Mouse (Mus musculus) myocyte (in vitro differentiated cells): ENCODE measurements around the gene Pnkd. TPM values are rescaled to one million over a fixed set of nuclear protein-coding genes. Genes with fewer than 3 reads are reported as not detected.

Experiments
- H3K27me3 ChIP-seq: one replicate; pipeline ENCODE4 v1.6.1; 2011; ENCODE audit not compliant: control insufficient read depth, insufficient read depth, insufficient read length
- H3K36me3 ChIP-seq: one replicate; pipeline ENCODE4 v1.6.1; 2011; ENCODE audit not compliant: control insufficient read depth, insufficient read depth
- H3K4me2 ChIP-seq: one replicate; pipeline ENCODE4 v1.6.1; 2011; ENCODE audit warnings: low read depth, control low read depth
- H3K4me3 ChIP-seq: one replicate; pipeline ENCODE4 v1.5.1; 2011; ENCODE audit warnings: mild to moderate bottlenecking, control low read depth, moderate library complexity
- H3K79me2 ChIP-seq: one replicate; pipeline ENCODE4 v1.6.1; 2011; ENCODE audit not compliant: control insufficient read depth, insufficient read depth
- H3ac ChIP-seq: one replicate; pipeline ENCODE4 v1.6.1; 2011; ENCODE audit not compliant: control insufficient read depth, insufficient read length
- CEBPB ChIP-seq: IDR thresholded peaks from 2 replicates; pipeline ENCODE4 v1.6.1; 2011; ENCODE audit warnings: mild to moderate bottlenecking, moderate library complexity; ENCODE audit not compliant: poor library complexity, insufficient read depth, severe bottlenecking
- E2F4 ChIP-seq: IDR thresholded peaks from one replicate; pipeline ENCODE4 v1.6.1; 2011; ENCODE audit warnings: mild to moderate bottlenecking, control low read depth, moderate library complexity; ENCODE audit not compliant: insufficient read depth
- MAX ChIP-seq: IDR thresholded peaks from one replicate; pipeline ENCODE4 v1.6.1; 2011; ENCODE audit warnings: low read depth, mild to moderate bottlenecking, control low read depth
- MYOD1 ChIP-seq, 3 experiments: IDR thresholded peaks; one replicate each; pipeline ENCODE4 v1.6.1; 2011; ENCODE audit warnings: control low read depth in 2 of 3, low read depth in 2 of 3, mild to moderate bottlenecking in 2 of 3, moderate library complexity in 1 of 3; ENCODE audit not compliant: insufficient read length in 2 of 3, control insufficient read depth in 1 of 3
- MYOG ChIP-seq, 3 experiments: IDR thresholded peaks; one replicate each; pipeline ENCODE4 v1.6.1; 2011; ENCODE audit warnings: control low read depth in 2 of 3, low read depth in 2 of 3, mild to moderate bottlenecking in 2 of 3; ENCODE audit not compliant: insufficient read length in 2 of 3, control insufficient read depth in 1 of 3, insufficient read depth in 1 of 3
- POLR2A ChIP-seq: IDR thresholded peaks from one replicate; pipeline ENCODE4 v1.6.1; 2011; ENCODE audit warnings: low read depth, mild to moderate bottlenecking, control low read depth, moderate library complexity; ENCODE audit not compliant: insufficient read length
- POLR2AphosphoS2 ChIP-seq: IDR thresholded peaks from one replicate; pipeline ENCODE4 v1.6.1; 2011; ENCODE audit warnings: low read depth, control low read depth; ENCODE audit not compliant: insufficient read length
- REST ChIP-seq: IDR thresholded peaks from one replicate; pipeline ENCODE4 v1.6.1; 2011; ENCODE audit warnings: mild to moderate bottlenecking, control low read depth, moderate library complexity; ENCODE audit not compliant: insufficient read depth, insufficient read length
- SRF ChIP-seq: IDR thresholded peaks from one replicate; pipeline ENCODE4 v1.6.1; 2011; ENCODE audit warnings: low read depth; ENCODE audit not compliant: control insufficient read depth, insufficient read length
- TCF12 ChIP-seq: IDR thresholded peaks from one replicate; pipeline ENCODE4 v1.6.1; 2011; ENCODE audit warnings: mild to moderate bottlenecking, control low read depth; ENCODE audit not compliant: poor library complexity, insufficient read depth, severe bottlenecking
- TCF3 ChIP-seq: IDR thresholded peaks from one replicate; pipeline ENCODE4 v1.6.1; 2011; ENCODE audit warnings: low read depth, control low read depth; ENCODE audit not compliant: insufficient read length
- USF1 ChIP-seq: IDR thresholded peaks from one replicate; pipeline ENCODE4 v1.6.1; 2011; ENCODE audit warnings: low read depth, mild to moderate bottlenecking, control low read depth, moderate library complexity
- polyA plus RNA-seq: library from polyadenylated mRNA; unstranded; fragments of >200 nt; fragmentation: generic; extraction: Trizol; gene quantifications from one replicate; pipeline ENCODE4 v1.2.1, GENCODE M21; 2012; ENCODE audit warnings: missing spikeins

Gene Pnkd
- polyA plus RNA-seq, 1 experiment: 93.7 TPM

DNA sequence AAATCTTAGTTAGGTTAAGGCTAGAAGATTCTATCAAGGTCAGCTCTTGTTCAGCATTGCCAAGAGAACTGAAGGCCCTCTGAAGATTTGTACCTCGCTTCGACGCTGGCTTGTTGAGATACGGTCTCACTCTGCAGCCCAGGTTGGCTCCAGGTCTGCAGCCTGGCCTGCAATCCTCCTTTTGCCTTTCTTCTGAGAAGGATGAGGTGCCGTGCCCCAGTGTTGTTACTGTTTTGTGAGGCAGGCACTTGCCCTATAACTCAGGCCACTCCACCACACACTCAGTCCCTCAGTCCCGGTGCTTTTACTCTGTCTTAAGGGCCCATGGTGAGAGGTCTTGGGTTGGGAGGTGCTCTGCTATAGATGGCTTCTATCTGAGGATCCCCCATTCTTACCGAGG lies 17.5 kb downstream of the Pnkd start:
- H3K4me3 ChIP-seq: peak overlapping the region; percentile 84
- H3K79me2 ChIP-seq: peaks cover 61% of the 10 kb centered on the region
- TF ChIP-seq USF1: no peak
- no peaks in the 10 kb centered on the region for H3K27me3 ChIP-seq
- peak overlapping the region; percentile 97 for H3K4me2 ChIP-seq
- H3ac ChIP-seq: no peak overlapping the region
- no peaks in the 10 kb centered on the region for H3K36me3 ChIP-seq

DNA sequence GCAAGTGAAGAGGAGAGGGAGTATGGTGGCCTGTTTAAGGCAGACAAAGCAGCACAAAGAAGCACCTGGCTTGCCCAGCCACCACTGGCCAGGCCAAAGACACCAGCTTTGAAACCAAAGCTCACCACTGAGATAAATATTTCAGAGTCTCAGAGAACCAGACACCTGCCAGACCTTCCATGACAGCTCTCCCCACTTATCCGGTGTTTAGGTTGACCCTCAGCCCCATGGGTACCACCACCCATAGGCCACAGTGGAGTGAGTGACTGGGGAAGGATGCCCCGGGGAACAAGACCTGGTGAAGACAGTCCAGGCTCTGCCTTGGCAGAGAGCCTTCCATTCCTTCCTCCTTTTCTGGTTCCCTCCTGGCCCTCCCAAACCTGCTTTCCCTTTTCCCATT lies 18.1 kb downstream of the Pnkd start:
- no peak for TF ChIP-seq TCF12
- TF ChIP-seq POLR2A: peak; percentile 9
- Histone ChIP-seq H3K36me3 (no peaks in the 10 kb centered on the region), H3K4me2 (peak overlapping the region; percentile 97), H3K27me3 (no peaks in the 10 kb centered on the region), H3ac (peak overlapping the region; percentile 55), H3K79me2 (peaks cover 59% of the 10 kb centered on the region), H3K4me3 (peak overlapping the region; percentile 84)

DNA sequence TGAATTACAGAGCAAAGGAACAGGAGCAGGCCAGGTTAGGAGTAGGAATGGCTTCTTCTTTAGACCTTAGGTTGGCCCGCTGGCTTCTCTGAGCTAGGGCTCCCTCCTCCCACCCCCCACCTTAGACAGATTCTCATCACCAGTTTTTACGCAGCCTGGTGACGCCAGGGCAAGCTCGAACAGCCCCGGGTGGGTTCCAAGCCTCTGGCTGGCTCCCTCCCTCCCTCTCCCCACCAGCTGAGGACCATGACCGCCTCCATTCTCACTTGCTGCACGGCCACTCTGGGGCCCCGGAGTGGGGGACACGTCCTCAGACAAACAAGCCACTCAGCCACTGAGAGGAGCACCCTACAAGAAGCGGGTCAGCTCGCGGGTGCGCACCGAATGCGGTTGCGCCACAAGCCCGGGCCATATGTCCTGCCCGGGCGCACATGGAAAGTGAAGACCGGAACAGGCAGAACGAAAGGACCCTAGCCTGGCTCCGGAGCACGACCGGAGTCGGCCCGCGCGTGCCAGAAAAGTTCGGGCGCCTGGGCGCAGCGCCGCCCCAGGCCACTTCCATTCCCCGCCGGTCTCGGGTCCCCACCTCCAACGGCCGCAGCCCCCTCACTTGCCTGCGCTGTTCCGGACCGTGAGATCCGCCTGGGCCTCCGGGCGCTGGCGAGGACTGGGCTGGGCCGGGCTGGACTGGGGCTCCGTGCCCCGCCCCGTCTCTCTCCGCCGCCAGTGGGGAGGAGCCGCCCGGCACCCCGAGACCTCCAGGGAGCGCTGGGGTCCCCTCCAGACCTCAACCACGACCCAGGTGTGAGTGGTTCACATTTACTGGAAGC lies 19.0 kb downstream of the Pnkd start:
- Histone ChIP-seq H3K4me3 (peak overlapping the region; percentile 84), H3K79me2 (peaks cover 51% of the 10 kb centered on the region), H3ac (peak overlapping the region; percentile 55), H3K4me2 (peak overlapping the region; percentile 97), H3K36me3 (no peaks in the 10 kb centered on the region), H3K27me3 (no peaks in the 10 kb centered on the region)
- TF ChIP-seq MAX (no peak), USF1 (no peak), REST (no peak), POLR2AphosphoS2 (peak; percentile 87), MYOD1 (IDR thresholded peaks at IDR 0.05; ENCODE audit: control insufficient read depth in 1 of 3, insufficient read length in 2 of 3, low read depth in 2 of 3) (peak in 1 of 3 experiments; percentile 12), POLR2A (peak; percentile 95), E2F4 (no peak), MYOG (IDR thresholded peaks at IDR 0.05; ENCODE audit: control insufficient read depth in 1 of 3, insufficient read depth in 1 of 3, insufficient read length in 2 of 3, low read depth in 2 of 3) (no peak), CEBPB (no peak), TCF12 (no peak), TCF3 (no peak)

DNA sequence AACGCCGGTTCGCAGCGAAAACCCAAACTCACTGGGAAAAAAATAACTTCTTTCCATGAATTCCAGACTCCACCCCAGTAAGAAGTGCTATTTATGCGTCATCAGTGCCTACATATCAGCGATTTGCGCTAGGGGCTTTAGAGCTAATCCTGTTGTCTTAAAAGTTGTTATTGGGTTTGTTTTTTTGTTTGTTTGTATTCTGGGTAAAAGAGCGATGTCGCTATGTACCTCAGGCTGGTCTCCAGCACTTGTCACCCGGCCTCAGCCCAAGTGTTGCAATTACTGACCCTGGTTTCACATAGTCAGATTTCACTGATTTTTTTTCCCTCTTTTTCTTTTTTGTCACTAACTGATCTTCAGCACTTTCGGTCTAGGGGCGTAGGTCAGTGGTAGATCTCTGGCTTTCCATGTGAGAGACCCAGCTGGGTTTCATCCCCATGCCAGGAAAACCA lies 19.6 kb downstream of the Pnkd start:
- TF ChIP-seq TCF12 (no peak), CEBPB (0 out of 2 replicates have a peak, but pooled peaks have one; percentile 38), MYOG (IDR thresholded peaks at IDR 0.05; ENCODE audit: control insufficient read depth in 1 of 3, insufficient read depth in 1 of 3, insufficient read length in 2 of 3, low read depth in 2 of 3) (no peak), USF1 (no peak), MAX (no peak), TCF3 (no peak), POLR2A (no peak), REST (no peak), E2F4 (no peak)
- peak overlapping the region; percentile 84 for H3K4me3 ChIP-seq
- peaks cover 44% of the 10 kb centered on the region for H3K79me2 ChIP-seq
- no peaks in the 10 kb centered on the region for H3K27me3 ChIP-seq
- H3K36me3 ChIP-seq: no peaks in the 10 kb centered on the region
- H3ac ChIP-seq: peak overlapping the region; percentile 55
- peak overlapping the region; percentile 97 for H3K4me2 ChIP-seq

DNA sequence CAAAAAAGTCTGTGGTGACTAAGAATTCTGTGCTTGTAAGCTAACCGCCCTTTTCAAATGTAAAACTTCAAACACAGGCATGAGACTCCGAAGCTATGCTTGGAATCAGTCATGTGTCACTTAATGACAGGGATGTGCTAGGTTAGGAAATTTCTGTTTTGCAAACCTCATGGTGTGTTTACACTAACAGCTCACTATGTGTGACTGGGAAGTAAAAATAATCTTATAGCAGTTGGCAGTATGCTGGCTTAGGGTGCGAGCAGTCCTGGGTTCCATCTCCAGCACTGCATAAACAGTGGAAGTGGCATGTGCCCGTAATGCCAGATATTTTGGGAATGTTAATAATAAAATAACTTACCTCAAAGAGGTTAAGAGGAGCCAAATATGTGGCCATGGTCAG lies 20.2 kb downstream of the Pnkd start:
- H3K36me3 ChIP-seq: no peaks in the 10 kb centered on the region
- peaks cover 38% of the 10 kb centered on the region for H3K79me2 ChIP-seq
- no peak for TF ChIP-seq SRF
- H3K27me3 ChIP-seq: no peaks in the 10 kb centered on the region
- H3K4me3 ChIP-seq: peak overlapping the region; percentile 84
- H3K4me2 ChIP-seq: peak overlapping the region; percentile 97
- no peak overlapping the region for H3ac ChIP-seq

DNA sequence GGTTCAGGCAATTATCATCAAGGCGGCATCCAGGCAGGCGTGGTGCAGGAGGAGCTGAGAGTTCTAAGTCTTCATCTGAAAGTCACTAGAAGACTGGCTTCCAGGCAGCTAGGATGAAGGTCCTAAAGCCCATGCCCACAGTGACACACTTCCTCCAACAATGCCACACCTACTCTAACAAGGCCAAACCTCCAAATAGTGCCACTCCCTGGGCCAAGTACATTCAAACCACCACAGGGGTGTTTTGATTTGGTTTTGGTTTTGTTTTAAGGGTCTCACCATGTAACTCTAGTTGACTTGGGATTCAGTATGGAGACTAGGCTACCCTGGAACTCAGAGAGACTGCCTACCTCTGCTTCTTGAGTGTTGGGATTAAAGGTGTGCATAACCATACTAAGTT lies 20.8 kb downstream of the Pnkd start, which contains the start of gene Tmbim1:
Gene Tmbim1, minus strand, starts transcription at position 101 of the 400 bp plus-strand sequence.
- H3K4me3 ChIP-seq: peak within 1 kb of the TSS; percentile 84
- peaks cover 33% of the 10 kb centered on the region for H3K79me2 ChIP-seq
- peak within 1 kb of the TSS; percentile 55 for H3ac ChIP-seq
- no peak for TF ChIP-seq USF1
- no peaks in the 10 kb centered on the region for H3K27me3 ChIP-seq
- H3K36me3 ChIP-seq: no peaks in the 10 kb centered on the region
- H3K4me2 ChIP-seq: peak within 1 kb of the TSS; percentile 97
